Mouse (Mus musculus) forebrain, embryonic 14.5 days (tissue): ENCODE results near the gene Usp40. TPM values are rescaled to one million over a fixed set of nuclear protein-coding genes. Genes with fewer than 3 reads are reported as not detected.
"Not testable (repeated sequence)": the region's sequence is repeated elsewhere in the genome, so short reads cannot be mapped to it uniquely, and the experiment has no call there.

Experiments
- ATAC-seq: fragments of 200-750 bp; cut with Nextera tagmentation; 2 replicates; pipeline ENCODE4 v1.8.0; 2017; ENCODE audit warnings: mild to moderate bottlenecking, moderate library complexity
- DNase-seq: peaks from one replicate; pipeline ENCODE4 v3.0.0-alpha.2; 2015; ENCODE audit warnings: low spot score
- H3K27ac ChIP-seq: fragments of 300-500 bp; sonication (generic); 2 replicates; pipeline ENCODE4 v1.5.1; 2014; ENCODE audit warnings: low read depth, mild to moderate bottlenecking, control low read depth, low read length, moderate library complexity
- H3K27me3 ChIP-seq: fragments of 300-500 bp; sonication (generic); replicated peaks from 2 replicates; pipeline ENCODE4 v1.6.1; 2014; ENCODE audit warnings: low read length, control low read depth, mixed read lengths; ENCODE audit not compliant: control insufficient read depth, insufficient read depth
- H3K36me3 ChIP-seq: fragments of 300-500 bp; sonication (generic); 2 replicates; pipeline ENCODE4 v1.6.1; 2014; ENCODE audit warnings: low read length, control low read depth; ENCODE audit not compliant: control insufficient read depth, insufficient read depth
- H3K4me1 ChIP-seq: fragments of 300-500 bp; sonication (generic); 2 replicates; pipeline ENCODE4 v1.6.1; 2014; ENCODE audit warnings: antibody characterized with exemption, low read length, control low read depth; ENCODE audit not compliant: control insufficient read depth, insufficient read depth
- H3K4me2 ChIP-seq: fragments of 300-500 bp; sonication (generic); 2 replicates; pipeline ENCODE4 v1.6.1; 2014; ENCODE audit warnings: mild to moderate bottlenecking, control low read depth, low read length
- H3K4me3 ChIP-seq: fragments of 300-500 bp; sonication (generic); 2 replicates; pipeline ENCODE4 v1.5.1; 2014; ENCODE audit warnings: low read depth, low read length, control low read depth
- H3K9ac ChIP-seq: fragments of 300-500 bp; sonication (generic); 2 replicates; pipeline ENCODE4 v1.6.1; 2014; ENCODE audit warnings: mild to moderate bottlenecking, low read length, control low read depth, moderate library complexity
- H3K9me3 ChIP-seq: fragments of 300-500 bp; sonication (generic); replicated peaks from 2 replicates; pipeline ENCODE4 v1.6.1; 2016; ENCODE audit warnings: low read length, control low read depth, mixed read lengths; ENCODE audit not compliant: control insufficient read depth
- WGBS: fragments of 180-500 bp; shearing (Covaris S2); extraction: QIAGEN DNeasy Blood & Tissue Kit; methylation state at CpG from one replicate; pipeline ENCODE4 v1.1.7; 2014; 5-methylcytosine and 5-hydroxymethylcytosine counted together
- polyA plus RNA-seq: library from polyadenylated mRNA; unstranded; fragments of >200 nt; fragmentation: Nextera tagmentation; extraction: Ambion mirVana; gene quantifications from 2 replicates; pipeline ENCODE4 v1.2.1, GENCODE M21; 2014

The Usp40 gene
- 16.4 and 18.5 TPM in 2 replicates for polyA plus RNA-seq

DNA sequence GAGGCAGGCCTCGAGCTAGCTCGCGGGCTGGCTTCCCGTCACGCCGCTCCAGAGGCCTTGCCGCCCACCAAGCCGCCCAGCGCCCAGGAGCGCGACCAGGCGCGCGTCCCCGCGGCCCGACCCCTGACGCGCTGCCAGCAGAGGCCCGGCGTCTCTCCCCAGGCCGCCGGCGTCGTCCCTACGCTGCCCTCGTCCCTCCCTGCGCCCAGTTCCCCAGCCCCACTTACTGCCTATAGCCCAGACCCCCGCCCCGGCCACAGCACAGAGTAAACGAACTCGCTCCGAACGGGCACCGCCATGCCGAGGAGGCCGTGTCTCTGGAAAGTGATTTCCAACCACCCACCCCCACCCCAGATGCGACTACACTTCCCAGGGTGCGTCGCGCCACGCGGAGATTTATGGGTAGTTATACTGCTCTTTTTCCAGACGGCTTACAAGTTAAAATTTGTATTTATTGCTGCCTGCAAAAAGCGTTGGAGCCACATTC is at the start of gene Usp40:
Gene Usp40, minus strand, starts transcription at position 341 of the 487 bp plus-strand sequence.
- peak within 1 kb of the TSS; percentile 60 for H3K4me3 ChIP-seq
- H3K36me3 ChIP-seq = peaks cover 11% of the 10 kb centered on the region
- DNase-seq = peak; percentile 90
- peak within 1 kb of the TSS; percentile 92 for H3K27ac ChIP-seq
- no peaks in the 10 kb centered on the region for H3K27me3 ChIP-seq
- H3K4me1 ChIP-seq = peaks cover 6% of the 10 kb centered on the region; the same call in 1 of the 2 replicates
- H3K9ac ChIP-seq = peak within 1 kb of the TSS; percentile 90
- H3K4me2 ChIP-seq = peak within 1 kb of the TSS; percentile 64
- ATAC-seq = peak; percentile 97
- under 1% methylated on average over 45 of the region's 45 CpGs for WGBS
- H3K9me3 ChIP-seq = no peaks in the 10 kb centered on the region

DNA sequence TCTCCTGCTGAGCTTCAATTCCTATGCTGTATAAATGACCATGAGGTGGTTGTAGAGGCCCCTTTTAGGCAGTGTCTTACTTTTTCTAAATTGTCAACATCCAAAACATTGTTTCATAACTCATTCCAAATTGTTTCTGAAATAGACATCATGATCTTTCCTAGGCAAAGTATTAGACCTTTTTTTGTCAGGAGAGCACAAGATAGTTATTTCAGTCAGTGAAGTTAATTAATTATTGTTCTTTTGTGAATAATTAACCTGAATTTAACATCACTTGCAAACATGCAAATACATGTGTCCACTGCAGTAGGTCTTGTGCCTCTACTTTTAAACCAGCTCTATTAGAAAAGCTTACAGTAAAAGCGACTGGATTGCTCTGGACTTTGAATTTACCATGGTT is 46.7 kb upstream of the Usp40 start, which contains the start of gene Ugt1a10:
Gene Ugt1a10, plus strand, starts transcription at position 301 of the 400 bp plus-strand sequence.
- DNase-seq (no peak), ATAC-seq (no peak)
- no peak within 1 kb of the TSS for H3K4me2 ChIP-seq
- H3K9ac ChIP-seq = no peak within 1 kb of the TSS
- H3K9me3 ChIP-seq = no peaks in the 10 kb centered on the region
- H3K4me3 ChIP-seq = no peak within 1 kb of the TSS
- no peaks in the 10 kb centered on the region for H3K4me1 ChIP-seq
- WGBS = 83% methylated on average over 1 of the region's 1 CpGs
- no peaks in the 10 kb centered on the region for H3K27me3 ChIP-seq
- H3K27ac ChIP-seq = no peak within 1 kb of the TSS
- H3K36me3 ChIP-seq = no peaks in the 10 kb centered on the region

DNA sequence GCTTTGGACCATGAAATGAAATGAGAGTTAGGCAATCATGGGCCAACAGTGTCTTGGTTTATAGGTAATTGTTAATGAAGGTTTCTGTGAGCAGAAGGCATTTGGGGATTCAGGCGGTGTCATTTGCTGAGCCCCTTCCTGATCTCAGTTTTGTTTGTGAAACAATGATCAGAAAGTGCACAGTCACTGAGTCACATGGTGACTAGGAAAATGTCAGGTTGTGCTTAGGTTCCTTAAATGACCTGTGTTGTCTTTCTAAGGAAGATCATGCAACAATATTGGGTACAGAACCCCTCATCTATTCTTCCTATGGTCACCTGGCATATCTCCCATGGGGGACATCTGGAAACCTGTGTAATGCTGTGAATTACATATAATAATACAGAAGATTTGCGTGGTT is 39.1 kb upstream of the Usp40 start:
- H3K27ac ChIP-seq, H3K4me1 ChIP-seq, H3K9ac ChIP-seq, H3K36me3 ChIP-seq, H3K27me3 ChIP-seq, H3K4me2 ChIP-seq, H3K9me3 ChIP-seq, DNase-seq, H3K4me3 ChIP-seq, ATAC-seq: not testable (repeated sequence)
- 82% methylated on average over 2 of the region's 2 CpGs for WGBS

DNA sequence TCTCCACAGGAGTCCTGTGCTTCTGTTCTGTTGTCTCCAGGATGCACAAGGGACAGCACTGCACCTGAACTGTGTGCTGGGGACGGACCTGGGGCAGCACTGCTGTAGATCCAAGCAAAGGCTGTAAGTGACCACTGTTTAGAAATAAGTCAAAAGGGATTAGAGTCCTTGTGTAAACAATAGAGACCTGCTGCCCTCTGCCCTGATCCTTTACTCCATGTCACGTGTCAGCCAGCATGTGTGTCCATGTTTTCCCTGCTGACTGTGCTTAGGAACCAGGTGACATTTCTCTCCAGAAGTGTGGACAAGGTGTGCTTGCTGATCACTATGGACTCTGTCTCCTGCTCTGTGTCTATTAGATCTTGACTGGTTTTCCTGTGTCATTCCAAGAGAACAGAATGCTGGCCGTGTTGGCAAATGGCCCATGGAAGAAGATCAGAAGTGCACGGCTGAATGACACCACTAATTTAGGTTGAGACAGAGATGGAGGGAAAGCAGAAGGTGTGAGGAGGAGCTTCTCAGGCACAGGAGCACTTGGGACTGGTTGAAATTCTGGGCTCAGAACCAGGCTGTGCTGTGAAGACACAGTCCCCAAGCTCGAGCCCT is 36.6 kb upstream of the Usp40 start:
- WGBS = 79% methylated on average over 3 of the region's 5 CpGs
- not testable (repeated sequence) for H3K4me1 ChIP-seq, H3K27me3 ChIP-seq, DNase-seq, H3K9me3 ChIP-seq, H3K27ac ChIP-seq, H3K4me3 ChIP-seq, H3K9ac ChIP-seq, H3K36me3 ChIP-seq, H3K4me2 ChIP-seq, ATAC-seq

DNA sequence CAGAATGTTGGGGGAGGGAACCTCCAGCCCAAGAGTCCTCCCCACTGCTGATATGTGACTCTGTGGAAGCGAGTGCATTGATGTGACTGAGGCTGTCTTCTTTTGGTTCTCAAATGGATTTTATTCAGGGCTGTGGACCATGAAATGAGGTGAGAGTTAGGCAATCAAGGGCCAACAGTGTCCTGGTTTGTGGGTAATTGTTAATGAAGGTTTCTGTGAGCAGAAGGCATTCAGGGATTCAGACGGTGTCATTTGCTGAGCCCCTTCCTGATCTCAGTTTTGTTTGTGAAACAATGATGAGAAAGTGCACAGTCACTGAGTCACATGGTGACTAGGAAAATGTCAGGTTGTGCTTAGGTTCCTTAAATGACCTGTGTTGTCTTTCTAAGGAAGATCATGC is 34.7 kb upstream of the Usp40 start:
- 30% methylated on average over 1 of the region's 2 CpGs for WGBS
- not testable (repeated sequence) for H3K27me3 ChIP-seq, ATAC-seq, H3K4me1 ChIP-seq, H3K9me3 ChIP-seq, H3K27ac ChIP-seq, DNase-seq, H3K9ac ChIP-seq, H3K4me3 ChIP-seq, H3K36me3 ChIP-seq, H3K4me2 ChIP-seq

DNA sequence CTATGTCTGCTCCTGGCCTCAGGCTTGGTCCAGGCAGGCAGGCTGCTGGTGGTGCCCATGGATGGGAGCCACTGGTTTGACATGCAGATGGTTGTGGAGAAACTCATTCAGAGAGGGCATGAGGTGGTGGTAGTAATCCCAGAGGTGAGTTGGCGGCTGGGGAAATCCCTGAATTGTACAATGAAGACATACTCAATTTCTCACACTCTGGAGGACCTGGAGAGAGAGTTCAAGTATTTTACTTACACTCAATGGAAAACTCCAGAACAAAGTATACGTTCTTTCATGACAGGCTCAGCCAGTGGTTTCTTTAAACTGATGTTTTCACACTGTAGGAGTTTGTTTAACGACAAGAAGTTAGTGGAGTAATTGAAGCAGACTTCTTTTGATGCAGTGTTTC is 16.9 kb upstream of the Usp40 start:
- not testable (repeated sequence) for H3K9me3 ChIP-seq, H3K9ac ChIP-seq, H3K4me1 ChIP-seq, H3K27me3 ChIP-seq, DNase-seq, H3K36me3 ChIP-seq, ATAC-seq, H3K4me2 ChIP-seq, H3K4me3 ChIP-seq, H3K27ac ChIP-seq
- WGBS = 67% methylated on average over 3 of the region's 3 CpGs

DNA sequence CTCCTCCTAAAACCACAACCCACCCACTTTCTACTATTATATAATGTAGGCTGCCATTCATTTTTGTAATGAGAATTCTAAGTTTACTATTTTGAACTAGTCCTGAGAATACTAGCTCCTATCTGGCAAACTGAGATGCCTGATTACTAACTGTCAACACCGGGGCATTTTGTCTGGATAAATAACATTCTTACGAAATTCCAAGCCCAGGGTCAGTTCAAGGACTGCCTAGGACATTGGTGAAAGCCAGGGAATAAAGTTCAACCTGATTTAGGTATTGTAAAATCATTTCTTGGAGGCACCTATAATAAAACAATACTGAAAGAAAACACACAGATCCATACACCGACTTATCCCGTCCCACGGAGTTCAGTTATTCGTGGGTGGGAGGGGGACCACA is 7.0 kb upstream of the Usp40 start:
- no peaks in the 10 kb centered on the region for H3K4me1 ChIP-seq
- DNase-seq (no peak), ATAC-seq (no peak)
- no peak overlapping the region for H3K9ac ChIP-seq
- H3K27me3 ChIP-seq = no peaks in the 10 kb centered on the region
- no peak overlapping the region for H3K4me3 ChIP-seq
- H3K36me3 ChIP-seq = no peaks in the 10 kb centered on the region
- WGBS = 89% methylated on average over 6 of the region's 6 CpGs
- no peaks in the 10 kb centered on the region for H3K9me3 ChIP-seq
- H3K4me2 ChIP-seq = no peak overlapping the region
- no peak overlapping the region for H3K27ac ChIP-seq

DNA sequence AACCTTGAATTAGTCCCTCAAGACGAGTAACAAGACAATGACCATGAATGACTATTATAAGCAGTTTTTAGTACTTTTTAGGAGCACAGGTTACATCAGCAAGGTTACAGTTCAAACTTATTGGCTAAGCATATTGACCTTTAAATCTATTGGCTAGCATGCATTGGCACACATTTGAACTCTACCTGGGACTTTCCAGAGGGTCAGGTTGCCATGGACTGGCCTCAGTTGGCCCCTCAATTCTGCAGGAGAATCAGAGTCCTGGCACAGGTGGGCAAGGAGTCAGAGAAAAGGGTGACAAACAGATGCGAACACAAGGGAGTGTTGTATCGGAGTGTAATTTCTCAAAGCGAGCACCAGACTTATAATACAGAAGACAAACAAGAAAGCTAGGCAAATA is 6.3 kb upstream of the Usp40 start:
- ATAC-seq = no peak
- Histone ChIP-seq H3K27ac (no peak overlapping the region), H3K4me2 (no peak overlapping the region), H3K27me3 (no peaks in the 10 kb centered on the region), H3K9ac (no peak overlapping the region), H3K4me3 (no peak overlapping the region), H3K36me3 (no peaks in the 10 kb centered on the region), H3K4me1 (no peaks in the 10 kb centered on the region), H3K9me3 (no peaks in the 10 kb centered on the region)
- DNase-seq = no peak
- WGBS = 94% methylated on average over 4 of the region's 4 CpGs

DNA sequence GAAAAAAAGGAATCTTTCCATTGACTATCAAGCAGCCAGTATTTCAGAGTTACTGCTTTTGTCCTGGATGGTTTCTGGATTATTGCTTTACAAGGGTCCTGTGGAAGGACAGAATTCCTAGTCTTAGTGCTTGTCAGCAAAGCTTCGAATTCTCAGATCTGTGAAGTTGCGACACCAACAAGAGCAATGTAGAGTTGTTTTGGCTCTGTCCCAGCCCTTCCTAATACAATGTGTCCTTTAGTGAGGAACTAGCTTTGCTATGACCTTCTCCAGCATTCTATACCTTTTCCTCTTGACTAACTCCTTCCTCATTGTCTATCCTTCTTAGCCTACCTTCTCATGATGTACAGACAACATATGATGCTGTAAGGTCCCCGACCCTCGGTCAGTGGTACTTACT is 5.8 kb upstream of the Usp40 start:
- Histone ChIP-seq H3K4me1 (no peaks in the 10 kb centered on the region), H3K36me3 (no peaks in the 10 kb centered on the region), H3K27ac (no peak overlapping the region), H3K9ac (no peak overlapping the region), H3K9me3 (no peaks in the 10 kb centered on the region), H3K4me2 (no peak overlapping the region), H3K4me3 (no peak overlapping the region), H3K27me3 (no peaks in the 10 kb centered on the region)
- ATAC-seq (no peak), DNase-seq (no peak)
- WGBS = 92% methylated on average over 4 of the region's 4 CpGs
